Mouse (Mus musculus) liver, embryonic 14.5 days (tissue): ENCODE measurements around the gene Htr1a.

Experiments
- CTCF ChIP-seq: IDR thresholded peaks from 2 replicates; pipeline ENCODE4 v1.5.1; 2016; ENCODE audit warnings: antibody characterized with exemption, low read depth, control low read depth
- EP300 ChIP-seq: IDR thresholded peaks from 2 replicates; pipeline ENCODE4 v1.6.1; 2016; ENCODE audit warnings: antibody characterized with exemption, low read depth

- no peak for TF ChIP-seq CTCF
- TF ChIP-seq EP300, result no peak
Measured at GRCm38 (mm10) chr13:105411535-105412326, 31.7 kb upstream of the Htr1a start.
